Mouse (Mus musculus) urinary bladder, postnatal 10 days (tissue): ENCODE measurements around the gene Mfsd1.

ENCODE experiments used
- DNase-seq: peaks from one replicate; pipeline ENCODE4 v3.0.0; 2022; ENCODE audit warnings: low spot score

Gene Mfsd1

DNA sequence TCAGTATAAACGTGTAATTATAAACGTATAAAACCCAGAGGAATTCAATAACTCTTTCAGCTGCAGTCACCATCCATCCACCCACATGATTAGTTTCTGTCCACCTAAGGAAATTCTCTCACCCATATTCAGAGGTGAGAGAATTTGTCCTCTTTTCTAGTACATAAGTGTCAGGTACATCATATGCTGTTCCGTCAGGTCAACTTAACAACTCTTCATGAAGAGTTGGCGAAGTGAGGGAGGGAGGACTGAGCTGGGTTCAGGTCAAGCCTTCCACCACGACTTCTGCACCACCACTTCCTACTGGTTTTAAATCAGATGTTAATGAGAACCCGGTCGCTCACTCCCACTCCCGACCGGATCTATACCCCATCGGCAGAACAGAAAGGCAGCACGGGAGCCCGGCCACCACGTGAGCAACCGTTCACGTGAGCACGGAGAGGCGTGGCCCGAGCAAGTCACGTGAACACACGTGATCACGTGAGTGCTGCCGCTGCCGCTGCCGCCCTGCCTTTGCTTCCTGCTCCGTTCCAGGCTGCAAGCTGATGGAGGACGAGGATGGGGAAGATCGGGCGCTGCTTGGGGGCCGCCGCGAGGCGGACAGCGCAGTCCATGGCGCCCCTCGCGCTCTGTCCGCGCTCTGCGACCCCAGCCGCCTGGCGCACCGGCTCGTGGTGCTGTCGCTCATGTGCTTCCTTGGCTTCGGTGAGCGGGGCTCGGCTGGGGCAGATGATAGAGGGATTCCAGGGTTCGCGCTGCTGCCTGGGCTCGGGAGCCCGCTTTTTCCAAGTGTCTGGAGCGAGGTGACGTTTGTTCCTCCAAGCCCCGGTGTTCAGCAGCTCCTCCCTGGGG is at the start of gene Mfsd1:
Gene Mfsd1 (plus strand): TSS at position 469 of the 852 bp plus-strand sequence.
- peak; percentile 57 for DNase-seq

DNA sequence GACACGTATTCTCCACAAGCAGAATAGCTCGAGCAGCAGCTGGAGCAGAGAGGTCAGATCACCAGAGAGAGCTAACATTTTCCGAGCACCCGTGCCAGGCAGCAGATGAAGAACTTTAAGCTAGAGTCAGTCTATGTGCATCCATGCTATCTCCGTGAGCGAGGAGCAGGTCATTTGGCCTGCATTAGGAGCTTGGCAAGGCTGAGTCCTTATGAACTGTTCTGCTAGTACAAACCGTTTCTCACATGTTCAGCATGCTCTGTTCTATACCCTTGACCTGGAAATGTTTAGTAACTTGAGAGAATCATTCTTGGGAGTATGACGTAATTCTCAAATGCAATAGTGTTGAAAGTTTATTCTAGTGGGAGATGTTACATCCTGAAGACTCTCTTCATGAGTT is 38.9 kb upstream of the Mfsd1 start:
- no peak for DNase-seq

DNA sequence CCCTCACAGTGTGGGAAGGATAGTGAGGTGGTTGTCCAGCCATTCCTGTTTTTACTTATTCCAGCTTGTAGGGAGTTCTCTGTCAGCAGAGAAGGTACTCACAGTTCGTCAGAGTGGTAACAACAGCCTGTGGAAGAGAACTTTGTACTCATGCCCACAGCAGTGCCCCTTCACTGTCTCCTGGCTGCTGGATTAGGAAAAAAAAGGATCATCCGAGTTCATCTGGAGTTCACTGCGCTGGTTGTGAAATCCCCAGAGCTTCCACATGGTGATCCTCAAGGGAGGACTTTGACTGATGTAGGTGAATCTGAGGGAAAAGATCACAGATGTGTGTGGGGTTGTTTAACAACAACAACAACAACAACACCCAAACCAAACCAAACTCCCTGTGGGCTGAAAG is 31.3 kb upstream of the Mfsd1 start:
- DNase-seq = no peak

DNA sequence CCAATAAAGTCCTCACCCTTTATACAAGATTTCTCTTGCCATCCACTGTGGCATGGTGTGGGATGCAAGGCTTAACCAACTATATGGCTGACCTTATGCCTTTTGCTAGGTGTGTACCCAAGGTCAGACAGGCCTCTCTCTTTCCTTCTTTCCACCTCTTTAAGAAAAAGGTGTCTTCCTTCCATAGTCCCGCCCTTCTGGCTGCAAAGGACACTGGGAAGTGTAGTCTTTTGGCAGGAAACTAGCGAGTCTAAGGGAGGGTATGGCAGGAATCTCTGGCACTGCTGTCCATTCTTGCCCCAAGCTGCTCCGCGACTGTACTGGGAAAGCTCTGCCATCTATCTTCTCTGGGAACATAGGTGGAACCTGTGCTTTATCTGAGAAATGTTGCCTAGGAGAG is 29.3 kb upstream of the Mfsd1 start:
- DNase-seq = no peak

DNA sequence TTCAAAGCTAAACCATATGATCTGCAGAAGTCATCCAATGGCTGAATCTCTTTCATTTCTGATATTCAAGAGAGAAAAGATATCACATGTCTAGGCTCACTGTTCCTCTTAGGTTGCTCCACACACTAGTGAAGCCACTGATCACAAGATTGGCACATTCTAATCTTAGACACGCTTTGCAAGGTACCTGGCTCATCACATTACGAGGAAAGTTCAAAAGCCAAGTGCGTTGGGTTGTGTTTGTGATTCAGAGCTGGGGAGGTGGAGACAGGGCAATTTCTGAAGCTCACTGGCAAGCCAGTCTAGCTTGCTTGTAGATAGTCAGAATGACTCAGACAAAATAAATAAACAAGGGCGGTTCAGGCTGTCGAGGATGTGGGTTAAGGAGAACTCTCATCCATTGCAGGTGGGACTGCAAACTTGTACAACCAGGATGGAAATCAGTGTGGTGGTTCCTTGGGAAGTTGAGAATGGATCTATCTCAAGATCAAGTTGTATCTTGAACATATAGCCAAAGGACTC is 28.6 kb upstream of the Mfsd1 start:
- DNase-seq = no peak

DNA sequence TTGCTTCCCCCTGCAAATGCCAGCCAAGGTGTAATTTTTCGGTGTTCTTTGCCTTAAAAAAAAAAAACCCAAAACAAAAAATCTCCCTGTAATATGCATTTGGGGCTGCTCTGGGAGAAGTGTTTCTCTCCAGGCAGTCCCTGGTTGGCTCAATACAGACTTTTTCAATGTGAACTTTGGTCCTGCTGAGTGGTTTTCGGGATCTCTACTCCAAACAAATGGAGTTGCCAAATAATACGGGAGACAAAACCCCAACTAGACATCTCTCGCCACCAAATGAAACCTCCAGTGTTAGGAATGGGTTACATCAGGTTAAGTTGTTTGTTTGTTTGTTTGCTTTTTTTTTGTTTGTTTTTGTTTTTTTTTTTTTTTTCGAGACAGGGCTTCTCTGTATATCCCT is 27.3 kb upstream of the Mfsd1 start:
- no peak for DNase-seq

DNA sequence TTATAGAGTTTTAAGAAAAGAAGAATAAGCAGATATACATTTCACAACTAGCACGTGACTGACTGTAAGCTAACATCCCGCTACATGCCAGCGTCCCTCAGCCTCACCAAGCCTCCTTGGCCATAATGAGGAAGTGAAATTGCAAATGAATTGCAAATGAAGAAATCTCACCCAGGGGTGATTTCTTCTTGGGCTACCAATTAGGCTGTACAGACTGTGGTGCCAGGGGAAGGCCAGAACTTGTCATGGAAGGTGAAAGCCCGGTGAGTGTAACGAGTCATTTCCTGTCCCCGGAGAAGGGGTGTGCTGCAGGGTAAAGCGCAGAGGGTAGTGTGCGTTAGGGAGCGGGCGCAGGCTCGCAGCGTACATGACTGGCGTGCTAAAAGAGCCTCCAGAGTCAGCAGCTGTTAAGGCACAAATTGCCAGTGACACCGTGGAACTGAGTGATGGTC is 25.3 kb upstream of the Mfsd1 start:
- no peak for DNase-seq

DNA sequence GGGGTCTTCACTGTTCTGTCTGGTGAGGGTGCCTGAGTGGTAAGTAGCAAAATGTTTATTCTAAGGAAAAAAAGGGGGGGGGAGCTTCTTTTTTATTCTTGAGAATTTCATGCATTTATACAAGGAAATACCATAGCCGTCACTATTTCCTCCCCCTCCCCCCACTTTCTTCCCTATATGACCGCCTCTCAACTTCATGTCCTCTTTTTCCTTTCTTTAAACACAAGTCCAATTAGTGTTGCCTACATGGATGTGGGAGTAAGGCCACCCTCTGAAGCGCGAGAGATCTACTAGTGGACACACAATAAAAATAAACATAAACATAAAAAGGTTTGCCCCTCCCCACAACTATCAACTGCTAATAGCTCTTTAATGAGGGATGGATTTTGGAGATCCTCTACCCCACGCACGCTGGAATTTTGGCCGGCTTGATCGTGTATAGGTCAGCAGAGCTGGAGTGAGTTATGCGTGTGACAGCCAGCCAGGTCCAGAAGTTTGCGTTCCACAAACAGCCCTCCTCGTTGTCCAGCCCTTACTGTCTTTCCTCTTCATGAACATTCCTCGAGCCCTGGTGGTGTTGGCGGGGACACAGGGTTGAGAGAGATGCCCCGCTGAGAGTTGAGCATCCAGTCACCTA is 24.7 kb upstream of the Mfsd1 start:
- no peak for DNase-seq

DNA sequence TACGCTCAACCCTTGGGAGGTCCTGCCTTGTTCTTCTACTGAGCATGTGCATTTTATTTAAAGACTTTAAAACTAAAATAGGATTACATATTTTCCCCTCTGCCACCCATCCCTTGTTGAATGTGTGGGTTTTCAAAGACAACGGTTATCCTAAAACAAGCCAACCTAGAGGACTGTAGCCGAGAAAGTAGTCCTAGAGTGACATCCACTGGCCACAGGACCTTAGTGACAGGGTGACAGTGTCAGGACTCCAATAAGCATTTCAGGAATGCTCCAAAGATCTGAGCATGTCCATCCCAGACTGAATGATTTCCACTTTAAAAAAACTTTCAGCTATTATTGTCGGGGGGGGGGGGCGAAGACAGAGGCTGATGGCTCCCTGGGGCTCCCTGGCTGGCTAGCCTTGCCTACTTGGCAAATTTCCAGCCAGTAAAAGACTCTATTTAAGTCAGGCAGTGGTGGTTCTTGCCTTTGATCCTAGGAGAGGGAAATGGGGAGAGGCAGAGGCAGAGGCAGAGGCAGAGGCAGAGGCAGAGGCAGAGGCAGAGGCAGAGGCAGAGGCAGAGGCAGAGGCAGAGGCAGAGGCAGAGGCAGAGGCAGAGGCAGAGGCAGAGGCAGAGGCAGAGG is 17.7 kb upstream of the Mfsd1 start:
- DNase-seq = no peak

DNA sequence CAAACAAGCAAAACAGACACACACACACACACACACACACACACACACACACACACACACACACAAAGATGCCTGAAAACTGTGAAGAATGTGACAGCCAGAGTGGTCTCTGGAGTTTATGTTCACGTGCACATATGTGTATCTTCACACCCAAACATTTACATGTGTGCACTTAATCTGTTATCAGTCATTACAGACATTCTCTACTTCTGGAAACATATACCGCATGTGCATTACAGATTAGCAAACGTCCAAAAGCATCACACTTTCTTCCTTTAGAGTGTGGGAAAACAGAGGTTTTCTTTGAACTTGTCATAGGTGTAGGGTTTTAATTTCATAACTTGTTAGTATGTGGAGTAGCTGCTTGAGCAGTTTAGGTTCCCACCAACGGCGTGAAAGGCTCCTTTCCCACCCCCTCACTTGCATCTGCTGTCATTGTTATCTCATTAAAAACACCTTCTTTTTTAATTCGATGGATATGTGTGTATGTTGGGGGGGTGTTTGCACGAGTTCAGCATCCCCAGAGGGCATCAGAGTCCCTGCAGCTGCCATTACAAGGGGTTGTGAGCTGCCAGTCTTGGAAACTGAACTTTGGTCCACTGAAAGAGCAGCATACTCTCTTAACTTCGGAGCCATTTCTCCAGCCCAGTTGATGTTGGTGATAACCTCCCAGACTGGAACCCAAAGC is 16.9 kb upstream of the Mfsd1 start:
- DNase-seq = no peak

DNA sequence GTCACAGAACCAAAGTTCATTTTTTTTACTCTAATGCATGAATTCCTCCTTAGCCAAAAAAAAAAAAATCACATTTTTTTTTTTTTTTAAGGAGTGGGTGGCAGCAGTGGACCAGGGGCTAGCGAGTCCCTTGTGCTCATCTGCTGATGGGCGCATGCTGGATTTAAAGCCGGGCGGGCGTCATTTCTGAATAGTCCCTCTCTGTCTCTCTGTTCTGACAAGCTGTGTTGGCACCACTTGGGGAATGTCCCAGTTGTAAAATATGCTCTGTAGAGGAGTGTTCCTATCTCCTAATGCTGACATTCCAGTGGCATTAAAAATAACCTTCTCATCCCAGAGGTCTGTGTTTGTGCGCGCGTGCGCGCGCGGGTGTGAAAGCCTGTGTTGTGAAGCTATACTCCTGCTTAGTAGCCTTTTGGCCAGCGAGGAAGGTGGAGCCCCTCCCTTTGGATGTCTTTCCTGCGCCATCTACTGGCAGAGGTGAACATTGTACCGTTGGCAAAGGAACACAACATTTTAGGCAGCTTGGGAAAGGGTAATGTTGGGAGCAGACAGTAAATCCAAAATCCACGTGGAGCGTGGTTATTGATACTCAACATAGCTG is 14.4 kb upstream of the Mfsd1 start:
- no peak for DNase-seq

DNA sequence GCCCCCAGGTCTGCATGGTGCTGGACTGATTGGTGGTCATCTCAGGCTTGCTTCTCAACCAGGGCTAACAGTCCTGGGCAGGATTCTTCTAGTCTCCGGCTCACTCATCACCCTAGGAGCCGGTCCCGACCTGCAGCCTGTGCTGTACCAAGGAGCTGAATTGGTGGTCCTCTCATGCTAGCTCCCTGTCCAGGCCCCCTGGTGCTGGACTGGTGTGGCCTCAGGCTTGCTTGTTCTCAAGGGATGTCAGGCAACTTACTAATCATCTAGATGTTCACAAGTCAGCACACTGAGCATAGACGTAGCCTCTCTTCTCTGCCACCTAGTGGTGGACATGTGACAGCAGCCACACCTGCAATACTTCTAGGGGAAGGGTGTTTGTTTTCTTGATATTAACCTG is 9.6 kb upstream of the Mfsd1 start:
- DNase-seq = no peak

DNA sequence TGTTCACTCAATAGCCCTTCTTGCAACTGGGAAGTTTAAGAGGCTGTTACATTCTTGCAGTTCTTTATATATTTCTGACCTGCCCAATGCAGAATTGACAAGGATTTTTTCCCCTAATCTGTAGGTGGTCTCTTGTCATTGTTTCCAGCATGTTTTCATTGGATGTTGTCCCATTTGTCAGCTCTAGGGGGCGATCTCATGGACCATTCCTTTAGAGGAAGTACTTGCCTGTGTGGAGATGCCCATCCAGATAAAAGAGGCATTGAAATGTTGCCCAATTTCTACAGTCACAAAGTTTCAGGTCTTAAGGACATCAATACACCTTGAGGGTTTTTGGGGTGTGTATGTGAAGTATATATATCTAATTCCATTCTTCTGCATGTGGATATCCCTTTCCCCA is 9.0 kb upstream of the Mfsd1 start:
- no peak for DNase-seq

DNA sequence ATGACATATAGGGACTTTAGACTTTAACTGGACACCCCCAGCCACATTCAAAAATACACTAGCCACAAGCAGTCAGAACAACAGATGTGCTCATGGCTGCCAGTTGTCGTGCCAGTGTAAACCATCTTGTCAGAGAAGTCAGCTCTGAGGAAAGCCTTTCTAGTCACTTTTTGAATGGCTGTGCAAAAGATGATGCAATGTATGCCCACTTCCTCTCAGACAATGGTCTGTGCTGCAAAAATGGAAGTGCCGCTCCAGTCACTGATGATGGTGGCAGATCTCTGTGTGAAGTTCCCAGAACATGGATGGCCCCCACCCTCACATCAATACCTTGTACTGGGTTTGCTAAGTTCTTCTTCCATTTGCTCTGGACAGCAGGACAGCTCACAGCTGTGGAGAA is 6.3 kb upstream of the Mfsd1 start:
- DNase-seq = no peak

DNA sequence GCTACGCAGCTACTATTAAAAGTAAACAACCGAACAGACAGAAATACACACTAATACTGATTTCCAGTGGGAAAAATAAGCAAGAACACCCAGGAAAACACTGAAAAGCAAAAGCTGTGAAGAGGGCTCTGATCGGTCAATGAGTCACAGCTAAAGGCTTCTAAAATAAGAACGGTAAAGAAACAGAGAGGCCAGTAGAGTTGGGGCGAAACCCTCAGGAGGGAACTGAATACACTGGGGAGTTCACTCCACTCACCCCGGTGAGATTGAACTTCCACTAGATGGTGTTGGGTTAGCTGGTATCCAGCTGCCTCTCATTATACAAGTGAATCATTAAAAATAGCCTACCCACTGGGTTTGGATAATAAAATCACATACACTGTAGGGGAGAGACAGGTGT is 5.8 kb upstream of the Mfsd1 start:
- no peak for DNase-seq

DNA sequence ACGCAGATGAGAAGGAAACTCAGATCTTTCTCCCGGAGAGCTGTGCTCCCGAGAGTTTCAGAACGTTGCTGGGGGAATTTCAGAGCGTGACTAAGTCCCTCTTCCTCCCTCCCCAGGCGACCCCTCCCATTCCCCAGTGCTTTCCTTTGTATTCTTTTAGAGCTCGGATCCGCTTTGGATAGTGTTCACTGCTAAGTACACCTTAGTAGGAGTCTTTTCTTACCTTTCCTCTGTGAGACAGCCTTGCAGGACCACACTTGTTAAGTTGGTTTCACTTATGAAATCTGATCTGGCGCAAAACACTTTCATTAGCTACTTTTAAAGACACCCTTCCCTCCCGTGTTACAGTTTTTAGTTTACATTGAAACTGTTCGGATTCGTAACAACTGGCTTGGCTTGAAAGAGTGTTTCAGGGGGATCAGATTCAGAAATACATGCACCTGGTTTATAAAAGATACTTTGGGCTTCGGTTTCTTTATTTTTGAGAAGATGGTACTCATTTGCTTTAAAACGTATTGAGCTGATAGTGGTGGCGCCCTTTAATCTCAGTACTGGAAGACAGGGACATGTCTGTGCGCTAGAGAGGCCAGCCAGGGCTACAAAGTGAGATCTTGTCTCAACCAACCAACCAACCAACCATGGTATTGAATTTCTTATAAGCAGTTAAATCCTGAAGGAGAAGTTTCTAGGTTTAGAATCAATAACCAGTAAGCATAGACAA is 744 bp downstream of the Mfsd1 start:
- no peak for DNase-seq

DNA sequence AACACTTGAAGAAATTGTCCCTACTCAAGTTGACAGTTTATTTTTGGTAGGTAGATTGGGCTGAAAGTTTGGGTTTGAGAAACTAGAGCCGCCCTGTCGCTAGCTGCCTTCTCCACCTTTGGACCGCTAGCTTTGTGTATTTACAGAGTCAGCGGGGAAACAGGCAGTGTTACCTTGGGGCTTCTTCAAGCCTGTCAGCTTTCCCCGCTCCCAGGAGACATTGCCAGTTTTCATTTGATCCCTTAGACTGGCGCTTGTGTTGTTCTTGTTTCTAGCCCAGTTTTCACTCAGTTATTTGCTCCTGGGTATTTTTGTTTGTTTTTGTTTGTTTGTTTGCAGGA is 1.3 kb downstream of the Mfsd1 start:
- no peak for DNase-seq

DNA sequence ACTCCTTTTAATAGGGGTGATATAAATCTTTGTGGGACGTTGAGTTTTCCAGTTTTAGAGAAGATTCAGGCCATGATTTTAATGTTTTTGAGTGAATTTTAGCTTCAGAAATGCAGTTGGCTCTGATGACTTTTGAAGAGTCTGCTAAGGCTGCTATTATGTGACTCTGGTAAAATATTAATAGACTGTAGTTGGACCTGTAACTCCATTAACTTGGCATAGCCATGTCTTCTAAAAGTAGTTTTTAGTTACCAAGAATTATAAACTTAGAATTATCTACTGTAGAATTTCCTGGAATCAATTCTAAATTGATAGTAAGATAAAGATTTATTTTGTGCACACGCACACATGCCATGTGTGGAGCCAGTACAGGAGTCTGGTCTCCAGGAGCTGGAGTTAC is 4.0 kb downstream of the Mfsd1 start:
- DNase-seq = no peak

DNA sequence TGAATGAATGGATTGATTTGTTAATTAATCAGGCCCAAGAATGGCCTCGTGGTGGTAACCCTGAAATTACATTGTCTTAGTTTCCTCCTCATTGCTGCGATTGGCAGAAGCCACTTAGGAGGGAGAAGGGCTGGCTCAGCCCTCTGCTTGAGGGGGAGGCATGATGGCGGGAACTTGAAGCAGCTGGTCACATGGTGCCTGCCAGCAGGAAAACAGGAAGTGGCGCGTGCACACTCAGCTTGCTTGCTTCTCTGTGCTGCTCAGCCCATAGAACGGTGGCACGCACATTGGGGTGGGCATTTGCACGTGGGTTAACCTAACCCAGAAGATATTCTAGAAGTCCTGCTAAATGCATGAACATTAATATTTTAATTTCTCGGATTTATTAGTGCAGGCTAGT is 4.9 kb downstream of the Mfsd1 start:
- DNase-seq = no peak

DNA sequence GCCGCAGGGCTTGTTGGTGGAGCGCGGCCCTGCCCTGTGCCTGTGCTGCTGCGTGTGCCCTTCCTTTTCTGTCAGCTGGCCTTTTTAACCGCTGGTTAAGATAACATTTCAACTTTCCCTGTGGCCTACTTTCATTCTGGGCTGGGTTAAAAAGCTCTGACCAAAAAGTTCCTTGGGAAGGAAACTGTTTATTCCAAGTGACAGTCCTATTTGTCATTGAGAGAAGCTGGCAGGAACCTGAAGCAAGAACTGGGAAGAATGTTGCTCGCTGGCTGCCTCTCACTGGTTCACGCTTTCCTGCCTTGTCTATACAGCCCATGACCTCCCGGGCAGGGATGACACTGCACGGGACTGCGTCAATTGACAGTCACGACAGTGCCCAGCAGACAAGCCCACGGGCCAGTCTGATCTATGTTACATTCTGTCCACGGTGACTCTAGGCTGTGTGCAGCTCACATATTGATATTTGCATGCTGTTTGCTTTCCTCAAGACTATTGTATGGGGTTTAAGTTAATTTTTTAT is 19.1 kb downstream of the Mfsd1 start:
- no peak for DNase-seq

DNA sequence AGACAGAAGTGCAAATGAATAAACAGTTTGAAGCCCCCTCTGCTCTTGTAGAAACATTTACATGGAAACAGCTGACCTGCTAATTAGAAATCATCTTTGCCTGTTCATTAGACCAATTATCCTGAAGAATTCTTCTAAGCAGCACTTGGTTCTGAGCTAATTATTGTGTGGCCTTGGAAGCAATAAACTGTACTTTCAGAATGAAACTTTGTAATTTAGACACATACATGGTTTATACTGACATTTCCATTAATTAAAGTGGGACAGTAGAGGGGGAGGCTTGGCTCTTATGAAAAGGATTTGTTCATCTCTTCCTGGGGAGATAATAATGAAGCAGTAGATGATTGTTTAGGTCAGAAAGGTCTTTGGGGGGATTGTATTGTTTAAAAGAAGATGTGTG is 35.7 kb downstream of the Mfsd1 start:
- DNase-seq = no peak
